Mouse (Mus musculus): ENCODE data around the gene Calml4.
"Not testable (repeated sequence)": the region's sequence is repeated elsewhere in the genome, so short reads cannot be mapped to it uniquely, and the experiment has no call there.

The Calml4 gene

GRCm38 (mm10) chr9:62857719-62858261, at the start of gene Calml4:
TSS of gene Calml4 (plus strand) at chr9:62858080.
- DNase-seq (ENCODE audit: low spot score), result peak; percentile 67

GRCm38 (mm10) chr9:62810095-62810494, 47.8 kb upstream of the Calml4 start:
- DNase-seq (ENCODE audit: low spot score), result no peak

- DNase-seq (ENCODE audit: low spot score), result peak; percentile 46
These were observed 47.1 kb upstream of the Calml4 start for GRCm38 (mm10) chr9:62810543-62811515.

- DNase-seq (ENCODE audit: low spot score), result peak; percentile 92
These were observed 46.3 kb upstream of the Calml4 start, which contains the start of gene Fem1b for GRCm38 (mm10) chr9:62811516-62812121. TSS of gene Fem1b (minus strand) at chr9:62811934.

GRCm38 (mm10) chr9:62812216-62813049, 45.4 kb upstream of the Calml4 start:
- DNase-seq (ENCODE audit: low spot score), result peak; percentile 76

GRCm38 (mm10) chr9:62814751-62815150, 43.1 kb upstream of the Calml4 start:
- DNase-seq (ENCODE audit: low spot score), result peak; percentile 87

GRCm38 (mm10) chr9:62816323-62817098, 41.4 kb upstream of the Calml4 start:
- no peak for DNase-seq (ENCODE audit: low spot score)

GRCm38 (mm10) chr9:62817099-62817571, 40.7 kb upstream of the Calml4 start:
- no peak for DNase-seq (ENCODE audit: low spot score)

GRCm38 (mm10) chr9:62817828-62818614, 39.9 kb upstream of the Calml4 start:
- DNase-seq (ENCODE audit: low spot score), result no peak

- DNase-seq (ENCODE audit: low spot score), result no peak
These were observed 38.4 kb upstream of the Calml4 start for GRCm38 (mm10) chr9:62819494-62819893.

GRCm38 (mm10) chr9:62819910-62820309, 38.0 kb upstream of the Calml4 start:
- DNase-seq (ENCODE audit: low spot score), result not testable (repeated sequence)

- no peak for DNase-seq (ENCODE audit: low spot score)
These were observed 37.1 kb upstream of the Calml4 start for GRCm38 (mm10) chr9:62820829-62821228.

- DNase-seq (ENCODE audit: low spot score), result no peak
These were observed 36.1 kb upstream of the Calml4 start for GRCm38 (mm10) chr9:62821811-62822210.

- peak; percentile 80 for DNase-seq (ENCODE audit: low spot score)
These were observed 32.0 kb upstream of the Calml4 start for GRCm38 (mm10) chr9:62825791-62826393.

GRCm38 (mm10) chr9:62826456-62826855, 31.4 kb upstream of the Calml4 start:
- DNase-seq (ENCODE audit: low spot score), result no peak

- peak; percentile 60 for DNase-seq (ENCODE audit: low spot score)
These were observed 29.8 kb upstream of the Calml4 start for GRCm38 (mm10) chr9:62827939-62828652.

GRCm38 (mm10) chr9:62828662-62829086, 29.2 kb upstream of the Calml4 start:
- DNase-seq (ENCODE audit: low spot score), result peak; percentile 98

- DNase-seq (ENCODE audit: low spot score), result peak; percentile 79
These were observed 28.0 kb upstream of the Calml4 start for GRCm38 (mm10) chr9:62829877-62830276.

- peak; percentile 62 for DNase-seq (ENCODE audit: low spot score)
These were observed 23.0 kb upstream of the Calml4 start for GRCm38 (mm10) chr9:62834906-62835305.
